Comparison of ENCODE assay signal across 15 mouse cellular contexts in genomic region chr7:75302523-75303215, GRCm38 (mm10). TPM values are rescaled to one million over a fixed set of nuclear protein-coding genes. Genes with fewer than 3 reads are reported as not detected.
DNase-seq lines count a peak whose midpoint lies in the region; ATAC-seq and TF ChIP-seq lines count a peak whose summit lies in the region.
"Had no signal": no experiment of that assay in that cellular context is flagged by ENCODE, and none has a peak within 500 bp of the region (broad histone marks: within the 10 kb centered on the region; RNA-seq: fewer than 3 reads in every experiment).

No protein-coding gene starts in this region.

- peak; percentile 65 to 75; a peak in 3 of 4 replicates for ATAC-seq in hematopoietic stem cell, adult 5-6 weeks (replicated peaks in 1 of 2; ENCODE audit: insufficient read depth in 1 of 2, low FRiP score in 2 of 2, low TSS enrichment in 1 of 2, low read depth in 1 of 2, poor library complexity in 2 of 2, severe bottlenecking in 2 of 2)
- no peak for ATAC-seq in kidney, embryonic 15.5 days (replicated peaks; ENCODE audit: low FRiP score)
- ATAC-seq: forebrain, embryonic 13.5 days had no signal

- peaks cover 9% of the 10 kb centered on the region for H3K27me3 ChIP-seq in kidney, embryonic 15.5 days

- no peaks in the 10 kb centered on the region for H3K9me3 ChIP-seq in kidney, embryonic 15.5 days (replicated peaks)
- H3K9me3 ChIP-seq: forebrain, embryonic 13.5 days; megakaryocyte, embryonic 14.5 days; neural tube, embryonic 12.5 days had no signal

- H3K27ac ChIP-seq in gastrocnemius, adult 2 months = no peak overlapping the region
- no peak overlapping the region for H3K27ac ChIP-seq in kidney, embryonic 15.5 days
- H3K27ac ChIP-seq: forebrain, embryonic 13.5 days; kidney, postnatal 0 days; neural tube, embryonic 12.5 days had no signal

- intact Hi-C loops in gastrocnemius, adult 2 months (cut with DNase I) = no loop called here

- 82% methylated on average over 6 of the region's 6 CpGs for WGBS in kidney, embryonic 15.5 days

- H3K4me2 ChIP-seq in kidney, embryonic 15.5 days = no peak overlapping the region
- H3K4me2 ChIP-seq: forebrain, embryonic 13.5 days; neural tube, embryonic 12.5 days had no signal

- H3K4me1 ChIP-seq in kidney, embryonic 15.5 days = peaks cover 2% of the 10 kb centered on the region; the same call in 1 of the 2 replicates
- H3K4me1 ChIP-seq: forebrain, embryonic 13.5 days; megakaryocyte, embryonic 14.5 days had no signal

- no peaks in the 10 kb centered on the region for H3K36me3 ChIP-seq in kidney, embryonic 15.5 days
- H3K36me3 ChIP-seq: neural tube, embryonic 12.5 days had no signal

- no peak for TF ChIP-seq CTCF in gastrocnemius, adult 2 months (IDR thresholded peaks at IDR 0.05)

- H3K4me3 ChIP-seq in gastrocnemius, adult 2 months = no peak overlapping the region
- H3K4me3 ChIP-seq in kidney, embryonic 15.5 days (replicated peaks) = no peak overlapping the region
- H3K4me3 ChIP-seq: forebrain, embryonic 13.5 days; megakaryocyte, embryonic 14.5 days; neural tube, embryonic 12.5 days had no signal

- peak; percentile 24 for DNase-seq in gastrocnemius, adult 2 months
- DNase-seq in gastrocnemius, postnatal 25 days = no peak
- DNase-seq in adrenal gland, adult 8-10 months = peak; percentile 19
- DNase-seq in cerebellum, adult 8-10 months = peak; percentile 67
- DNase-seq in gastrocnemius, postnatal 4 days (ENCODE audit: low spot score in 2 of 2) = no peak
- DNase-seq in gastrocnemius, postnatal 10 days = no peak
- DNase-seq: lung, adult 2 months; right cerebral cortex, postnatal 4 days had no signal

- no peak overlapping the region for H3K9ac ChIP-seq in kidney, embryonic 15.5 days
- H3K9ac ChIP-seq: forebrain, embryonic 13.5 days; neural tube, embryonic 12.5 days had no signal

RNA-seq across cellular contexts. Expression of gene Sv2b, which starts 6.4 kb away (rescaled TPM):
- total RNA-seq in gastrocnemius, adult 2 months (2021) = under 1 TPM; 0.43 to 0.45 TPM
- under 1 TPM; 0.23 to 0.48 TPM for total RNA-seq in gastrocnemius, postnatal 25 days (2021)
- total RNA-seq in adrenal gland, adult 8-10 months (2022) = under 1 TPM; 0.29 to 0.46 (median 0.40) TPM
- 0.13 TPM in 1 of 2 replicates, not detected in the other for total RNA-seq in hematopoietic stem cell, adult 5-6 weeks (2017)
- 1 to 10 TPM; 2.4 to 3.5 TPM for total RNA-seq in gastrocnemius, postnatal 4 days (2021)
- total RNA-seq in gastrocnemius, postnatal 10 days (2021) = 1 to 10 TPM; 1.1 to 1.2 TPM
- polyA plus RNA-seq in kidney, embryonic 15.5 days (2015; fragmentation: Nextera tagmentation; extraction: Ambion mirVana) = 0.92 and 1.2 TPM in 2 replicates
- polyA plus RNA-seq: liver, adult 2 months had no signal

Comparison
In these comparisons a context has a peak if more than half of its experiments do, and no peak if none do; other contexts are left out.
1. DNase-seq: peak in gastrocnemius, adult 2 months (single experiment), adrenal gland, adult 8-10 months (single experiment) and cerebellum, adult 8-10 months (single experiment); none in gastrocnemius, postnatal 25 days (single experiment), gastrocnemius, postnatal 4 days (0 of 2) and gastrocnemius, postnatal 10 days (single experiment).